Mouse (Mus musculus) testis, adult 2 months (tissue): ENCODE measurements around the gene Plch2. TPM values are rescaled to one million over a fixed set of nuclear protein-coding genes. Genes with fewer than 3 reads are reported as not detected.

Experiments
- H3K27ac ChIP-seq: fragments of 200-500 bp; 2 replicates; pipeline ENCODE4 v1.5.1; 2012; ENCODE audit warnings: low read depth, low read length; ENCODE audit not compliant: control insufficient read depth, insufficient read depth
- H3K27me3 ChIP-seq: fragments of 200-500 bp; 2 replicates; pipeline ENCODE4 v1.6.1; 2012; ENCODE audit warnings: mild to moderate bottlenecking, low read length, moderate library complexity; ENCODE audit not compliant: control insufficient read depth, insufficient read depth
- H3K36me3 ChIP-seq: fragments of 200-500 bp; 2 replicates; pipeline ENCODE4 v1.6.1; 2012; ENCODE audit warnings: mild to moderate bottlenecking, low read length; ENCODE audit not compliant: control insufficient read depth, insufficient read depth
- H3K4me1 ChIP-seq: fragments of 200-500 bp; 2 replicates; pipeline ENCODE4 v1.6.1; 2012; ENCODE audit warnings: low read length; ENCODE audit not compliant: control insufficient read depth, insufficient read depth
- H3K4me3 ChIP-seq: fragments of 200-500 bp; 2 replicates; pipeline ENCODE4 v1.5.1; 2012; ENCODE audit warnings: low read depth, mild to moderate bottlenecking, low read length, moderate library complexity, mixed read lengths; ENCODE audit not compliant: control insufficient read depth
- CTCF ChIP-seq: fragments of 200-500 bp; IDR thresholded peaks from 2 replicates; pipeline ENCODE4 v1.5.1; 2012; ENCODE audit warnings: low read depth, mild to moderate bottlenecking, inconsistent platforms, low read length, moderate library complexity; ENCODE audit not compliant: control insufficient read depth, insufficient read depth, insufficient replicate concordance
- POLR2A ChIP-seq: fragments of 200-500 bp; IDR thresholded peaks from 2 replicates; pipeline ENCODE4 v1.6.1; 2012; ENCODE audit warnings: low read depth, mild to moderate bottlenecking, inconsistent platforms, low read length, moderate library complexity; ENCODE audit not compliant: control insufficient read depth
- polyA plus RNA-seq: library from polyadenylated mRNA; depleted of rRNA; stranded (reverse); fragments of >200 nt; gene quantifications from 2 replicates; pipeline ENCODE4 v1.2.3, GENCODE M21; 2012

The Plch2 gene
- polyA plus RNA-seq, 1 experiment, result 1.9 TPM

GRCm38 (mm10) chr4:155020141-155020540, 36.4 kb downstream of the Plch2 start:
- Histone ChIP-seq H3K36me3 (no peaks in the 10 kb centered on the region), H3K27ac (no peak overlapping the region), H3K27me3 (no peaks in the 10 kb centered on the region), H3K4me3 (no peak overlapping the region), H3K4me1 (no peaks in the 10 kb centered on the region)
- TF ChIP-seq CTCF, result no peak
- TF ChIP-seq POLR2A, result no peak

GRCm38 (mm10) chr4:155019336-155019847, 37.2 kb downstream of the Plch2 start:
- Histone ChIP-seq H3K27me3 (no peaks in the 10 kb centered on the region), H3K36me3 (no peaks in the 10 kb centered on the region), H3K4me3 (no peak overlapping the region), H3K27ac (no peak overlapping the region), H3K4me1 (no peaks in the 10 kb centered on the region)
- TF ChIP-seq POLR2A, result no peak

GRCm38 (mm10) chr4:155018601-155019335, 37.8 kb downstream of the Plch2 start:
- Histone ChIP-seq H3K36me3 (no peaks in the 10 kb centered on the region), H3K27me3 (no peaks in the 10 kb centered on the region), H3K4me1 (no peaks in the 10 kb centered on the region), H3K4me3 (no peak overlapping the region), H3K27ac (no peak overlapping the region)
- TF ChIP-seq CTCF (no peak), POLR2A (no peak)

- H3K36me3 ChIP-seq, result no peaks in the 10 kb centered on the region
- no peaks in the 10 kb centered on the region for H3K27me3 ChIP-seq
- H3K27ac ChIP-seq, result no peak overlapping the region
- H3K4me3 ChIP-seq, result no peak overlapping the region
- H3K4me1 ChIP-seq, result no peaks in the 10 kb centered on the region
- TF ChIP-seq CTCF, result no peak
- TF ChIP-seq POLR2A, result no peak
These were observed 38.5 kb downstream of the Plch2 start for GRCm38 (mm10) chr4:155018066-155018465.

GRCm38 (mm10) chr4:155017253-155017878, 39.2 kb downstream of the Plch2 start:
- Histone ChIP-seq H3K27me3 (no peaks in the 10 kb centered on the region), H3K4me1 (no peaks in the 10 kb centered on the region), H3K27ac (no peak overlapping the region), H3K36me3 (no peaks in the 10 kb centered on the region), H3K4me3 (no peak overlapping the region)
- no peak for TF ChIP-seq CTCF
- no peak for TF ChIP-seq POLR2A

GRCm38 (mm10) chr4:155016807-155017206, 39.8 kb downstream of the Plch2 start:
- Histone ChIP-seq H3K27ac (no peak overlapping the region), H3K27me3 (no peaks in the 10 kb centered on the region), H3K36me3 (no peaks in the 10 kb centered on the region), H3K4me1 (no peaks in the 10 kb centered on the region), H3K4me3 (no peak overlapping the region)
- TF ChIP-seq CTCF (no peak), POLR2A (no peak)

- Histone ChIP-seq H3K4me1 (no peaks in the 10 kb centered on the region), H3K4me3 (no peak overlapping the region), H3K27me3 (no peaks in the 10 kb centered on the region), H3K27ac (no peak overlapping the region), H3K36me3 (no peaks in the 10 kb centered on the region)
- TF ChIP-seq POLR2A (no peak), CTCF (no peak)
These were observed 41.0 kb downstream of the Plch2 start for GRCm38 (mm10) chr4:155015550-155015949.
